Mouse (Mus musculus) kidney, postnatal 0 days (tissue): ENCODE measurements at regions not wholly inside any gene's neighbourhood (a gene's known extent, or its start where the extent isn't known, plus 50 kb on each side); places are given as distances from the start of the nearest gene placed in this dataset.

Source experiments
- ATAC-seq: fragments of 200-750 bp; cut with Nextera tagmentation; replicated peaks from 2 replicates; pipeline ENCODE4 v1.8.0; 2017; ENCODE audit warnings: low read depth, moderate number of reproducible peaks, moderate TSS enrichment, moderate library complexity; ENCODE audit not compliant: low FRiP score
- DNase-seq: peaks from one replicate; pipeline ENCODE4 v3.0.0-alpha.2; 2016; ENCODE audit warnings: low spot score
- H3K27ac ChIP-seq: fragments of 300-500 bp; sonication (generic); 2 replicates; pipeline ENCODE4 v1.5.1; 2014; ENCODE audit warnings: mild to moderate bottlenecking
- H3K27me3 ChIP-seq: fragments of 300-500 bp; sonication (generic); 2 replicates; pipeline ENCODE4 v1.6.1; 2014; ENCODE audit warnings: low read length, mixed read lengths; ENCODE audit not compliant: insufficient read depth
- H3K36me3 ChIP-seq: fragments of 300-500 bp; sonication (generic); 2 replicates; pipeline ENCODE4 v1.6.1; 2014; ENCODE audit warnings: low read length, mixed read lengths; ENCODE audit not compliant: insufficient read depth
- H3K4me1 ChIP-seq: fragments of 300-500 bp; sonication (generic); replicated peaks from 2 replicates; pipeline ENCODE4 v1.6.1; 2014; ENCODE audit warnings: antibody characterized with exemption, low read length, mixed read lengths; ENCODE audit not compliant: insufficient read depth
- H3K4me2 ChIP-seq: fragments of 300-500 bp; sonication (generic); 2 replicates; pipeline ENCODE4 v1.6.1; 2014; ENCODE audit warnings: mild to moderate bottlenecking, low read length, moderate library complexity, mixed read lengths
- H3K4me3 ChIP-seq: fragments of 300-500 bp; sonication (generic); replicated peaks from 2 replicates; pipeline ENCODE4 v1.5.1; 2014; ENCODE audit warnings: low read depth, low read length
- H3K9ac ChIP-seq: fragments of 300-500 bp; sonication (generic); 2 replicates; pipeline ENCODE4 v1.6.1; 2014; ENCODE audit warnings: low read depth, low read length
- H3K9me3 ChIP-seq: fragments of 300-500 bp; sonication (generic); replicated peaks from 2 replicates; pipeline ENCODE4 v1.6.1; 2016; ENCODE audit warnings: low read length, inconsistent platforms, mixed read lengths
- CTCF ChIP-seq: IDR thresholded peaks from 2 replicates; pipeline ENCODE4 v1.5.1; 2016; ENCODE audit warnings: antibody characterized with exemption, low read depth, mild to moderate bottlenecking, moderate library complexity
- WGBS: fragments of 180-500 bp; shearing (Covaris S2); extraction: QIAGEN DNeasy Blood & Tissue Kit; methylation state at CpG from one replicate; pipeline ENCODE4 v1.1.7; 2014; 5-methylcytosine and 5-hydroxymethylcytosine counted together

GRCm38 (mm10) chr5:64489656-64490444 lies 313.3 kb upstream of the Klf3 start:
- 94% methylated on average over 4 of the region's 4 CpGs for WGBS
- TF ChIP-seq CTCF = no peak
- no peaks in the 10 kb centered on the region for H3K9me3 ChIP-seq

DNA sequence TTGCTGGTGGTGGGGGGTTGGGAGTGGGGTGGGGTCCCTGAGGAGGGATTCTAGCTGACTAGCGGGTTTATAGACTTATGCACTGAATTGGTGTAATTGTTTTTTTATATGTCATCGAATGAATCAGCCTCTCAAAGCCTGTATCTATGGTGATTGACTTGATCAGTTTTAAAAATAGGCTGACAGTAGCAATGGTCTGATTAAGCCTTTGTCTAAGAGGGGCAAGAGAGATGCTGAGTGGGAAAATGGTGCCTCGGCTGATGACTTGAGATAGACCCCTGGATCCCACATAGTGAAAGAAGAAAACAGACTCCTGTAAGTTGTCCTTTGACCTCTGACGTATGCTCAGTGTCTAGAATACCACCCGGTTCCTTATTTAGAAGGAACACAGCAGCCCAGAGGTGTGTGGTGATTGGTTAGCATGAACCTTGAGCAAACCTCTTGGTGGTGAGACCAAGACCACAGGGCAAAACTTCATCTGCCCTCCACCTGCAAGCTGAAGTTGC lies 312.7 kb upstream of the Klf3 start:
- no peak for ATAC-seq

More at GRCm38 (mm10) chr5:64489656-64490444, 313.3 kb upstream of the Klf3 start:
- DNase-seq = no peak
- Histone ChIP-seq H3K36me3 (no peaks in the 10 kb centered on the region), H3K4me1 (no peaks in the 10 kb centered on the region), H3K4me2 (no peak overlapping the region), H3K27ac (no peak overlapping the region), H3K9ac (no peak overlapping the region), H3K4me3 (no peak overlapping the region), H3K27me3 (no peaks in the 10 kb centered on the region)
- no peak for ATAC-seq

DNA sequence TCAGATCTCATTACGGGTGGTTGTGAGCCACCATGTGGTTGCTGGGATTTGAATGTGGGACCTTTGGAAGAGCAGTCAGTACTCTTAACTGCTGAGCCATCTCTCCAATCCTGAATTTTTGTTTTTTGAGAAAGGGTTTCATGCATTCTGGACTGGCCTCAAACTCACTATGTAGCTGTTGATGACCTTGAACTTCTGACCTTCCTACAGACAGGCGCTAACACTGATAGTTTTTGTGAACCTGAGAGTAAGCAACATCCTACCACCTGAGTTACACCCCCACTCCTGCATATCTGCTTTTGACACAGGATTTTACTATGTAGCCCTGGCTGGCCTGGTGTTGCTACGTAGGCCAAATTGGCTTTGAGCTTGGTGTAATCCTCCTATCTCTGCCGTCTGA lies 308.8 kb upstream of the Klf3 start:
- WGBS = 90% methylated on average over 4 of the region's 4 CpGs
- H3K27me3 ChIP-seq = no peaks in the 10 kb centered on the region
- H3K27ac ChIP-seq = no peak overlapping the region
- no peak for TF ChIP-seq CTCF
- ATAC-seq (no peak), DNase-seq (no peak)
- H3K9me3 ChIP-seq = no peaks in the 10 kb centered on the region
- H3K4me1 ChIP-seq = no peaks in the 10 kb centered on the region
- no peak overlapping the region for H3K4me3 ChIP-seq
- no peaks in the 10 kb centered on the region for H3K36me3 ChIP-seq
- H3K4me2 ChIP-seq = no peak overlapping the region
- H3K9ac ChIP-seq = no peak overlapping the region

More for the DNA sequence above, 312.7 kb upstream of the Klf3 start:
- no peaks in the 10 kb centered on the region for H3K9me3 ChIP-seq
- H3K4me1 ChIP-seq = no peaks in the 10 kb centered on the region
- WGBS = 72% methylated on average over 5 of the region's 5 CpGs
- no peak for DNase-seq
- H3K4me2 ChIP-seq = no peak overlapping the region
- no peak overlapping the region for H3K27ac ChIP-seq
- no peak overlapping the region for H3K9ac ChIP-seq
- H3K27me3 ChIP-seq = no peaks in the 10 kb centered on the region
- no peak overlapping the region for H3K4me3 ChIP-seq
- no peaks in the 10 kb centered on the region for H3K36me3 ChIP-seq
- TF ChIP-seq CTCF = no peak

DNA sequence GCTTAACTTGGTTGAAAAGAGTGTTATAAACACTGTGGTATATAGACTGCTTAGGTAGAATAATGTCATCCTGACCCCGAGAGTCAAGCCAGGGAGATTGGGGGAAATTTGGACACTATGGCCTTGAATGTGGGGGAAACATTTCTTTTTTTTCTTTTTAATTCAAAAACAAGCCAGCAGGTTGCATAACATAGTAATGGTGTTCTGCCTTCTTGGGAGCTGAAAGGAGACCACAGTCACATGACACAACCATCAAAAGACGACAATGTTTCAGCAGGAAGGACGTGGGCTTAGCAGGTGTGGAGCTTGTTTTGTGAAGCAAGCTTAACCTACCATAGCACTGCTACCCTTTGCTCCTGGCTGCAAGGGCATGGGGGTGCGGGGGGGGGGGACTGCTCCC lies 306.3 kb upstream of the Klf3 start:
- WGBS = 90% methylated on average over 4 of the region's 4 CpGs
- Histone ChIP-seq H3K27me3 (no peaks in the 10 kb centered on the region), H3K4me1 (no peaks in the 10 kb centered on the region), H3K36me3 (no peaks in the 10 kb centered on the region), H3K4me3 (no peak overlapping the region), H3K9me3 (no peaks in the 10 kb centered on the region), H3K9ac (no peak overlapping the region), H3K27ac (no peak overlapping the region), H3K4me2 (no peak overlapping the region)
- no peak for DNase-seq
- no peak for ATAC-seq
- no peak for TF ChIP-seq CTCF

DNA sequence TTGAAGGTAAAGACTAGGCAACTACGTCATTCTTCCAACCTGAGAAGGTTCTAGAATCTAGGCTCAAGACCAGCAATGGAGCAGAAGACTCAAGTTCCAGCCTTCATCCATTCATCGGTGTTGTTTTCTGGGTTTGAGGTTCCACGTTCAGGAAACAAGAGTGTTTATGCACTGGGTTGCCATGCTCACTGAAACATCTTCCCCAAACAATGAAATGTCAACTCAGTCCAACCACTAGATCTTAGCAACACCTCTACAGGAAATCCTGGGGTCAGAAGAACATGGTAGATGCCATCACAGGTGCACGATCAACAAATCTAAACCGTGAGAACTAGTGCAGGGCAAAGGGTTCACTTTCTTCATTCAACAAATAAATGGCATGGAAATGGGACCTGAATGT lies 304.8 kb upstream of the Klf3 start:
- Histone ChIP-seq H3K4me3 (no peak overlapping the region), H3K27me3 (no peaks in the 10 kb centered on the region), H3K36me3 (no peaks in the 10 kb centered on the region), H3K9me3 (no peaks in the 10 kb centered on the region), H3K27ac (no peak overlapping the region), H3K9ac (no peak overlapping the region), H3K4me2 (no peak overlapping the region), H3K4me1 (0 out of 2 replicates have a peak, but pooled peaks cover 1% of the 10 kb centered on the region)
- DNase-seq (no peak), ATAC-seq (no peak)
- WGBS = 89% methylated on average over 5 of the region's 5 CpGs
- TF ChIP-seq CTCF = no peak

DNA sequence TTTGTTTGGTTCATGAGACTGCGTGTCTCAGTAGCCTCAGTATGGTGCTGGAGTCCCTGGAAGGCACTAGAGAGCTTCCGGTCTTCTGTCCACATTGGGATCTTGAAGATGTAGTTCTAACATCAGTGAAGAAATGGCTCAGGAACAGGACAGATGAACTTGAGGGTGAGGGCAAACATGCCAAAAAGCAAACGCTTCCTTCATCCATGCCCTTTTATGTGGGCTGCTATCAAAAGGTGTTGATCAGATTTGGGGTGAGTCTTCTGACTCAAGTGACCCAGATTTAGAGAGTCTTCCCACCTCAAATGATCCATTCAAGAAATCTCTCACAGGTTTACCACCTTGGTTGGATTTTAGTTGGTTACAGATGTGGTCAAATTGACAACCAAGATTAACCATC lies 304.1 kb upstream of the Klf3 start:
- 0 out of 2 replicates have a peak, but pooled peaks cover 3% of the 10 kb centered on the region for H3K4me1 ChIP-seq
- no peak overlapping the region for H3K27ac ChIP-seq
- H3K9me3 ChIP-seq = no peaks in the 10 kb centered on the region
- H3K9ac ChIP-seq = no peak overlapping the region
- no peak for DNase-seq
- H3K4me3 ChIP-seq = no peak overlapping the region
- H3K36me3 ChIP-seq = no peaks in the 10 kb centered on the region
- ATAC-seq = no peak
- H3K27me3 ChIP-seq = no peaks in the 10 kb centered on the region
- H3K4me2 ChIP-seq = no peak overlapping the region
- no peak for TF ChIP-seq CTCF
- 95% methylated on average over 3 of the region's 3 CpGs for WGBS
